Mouse (Mus musculus): Measurements from ENCODE around the gene Hspa4l. TPM values are rescaled to one million over a fixed set of nuclear protein-coding genes. Genes with fewer than 3 reads are reported as not detected.
"Not testable (repeated sequence)": the region's sequence is repeated elsewhere in the genome, so short reads cannot be mapped to it uniquely, and the experiment has no call there.

The Hspa4l gene
- polyA plus RNA-seq, 1 experiment from 2014 or later = 14.3 TPM

DNA sequence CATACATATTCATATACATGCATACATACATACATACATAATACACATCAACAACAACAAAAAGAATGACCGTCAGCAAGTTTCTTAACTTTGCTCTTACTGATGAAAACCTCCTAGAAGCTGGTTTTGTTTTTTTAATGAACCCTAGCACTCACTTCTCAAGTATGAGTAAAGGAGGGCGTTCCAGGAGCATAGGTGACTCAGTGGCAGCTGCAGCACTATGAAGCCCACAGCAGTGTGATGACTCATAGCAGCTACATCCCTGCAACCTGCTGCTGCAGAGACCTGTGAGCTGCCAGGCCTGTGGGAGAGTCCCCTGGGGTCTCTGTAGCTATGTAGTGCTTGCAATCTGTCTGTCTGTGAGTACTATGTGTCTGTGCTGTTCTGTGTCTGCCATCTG is 17.0 kb downstream of the Hspa4l start:
- Histone ChIP-seq H3K27ac (no peak overlapping the region), H3K4me3 (replicated peaks) (no peak overlapping the region), H3K4me1 (no peaks in the 10 kb centered on the region), H3K4me2 (no peak overlapping the region), H3K9me3 (no peaks in the 10 kb centered on the region), H3K27me3 (replicated peaks) (no peaks in the 10 kb centered on the region), H3K9ac (no peak overlapping the region), H3K36me3 (no peaks in the 10 kb centered on the region)
- ATAC-seq (ENCODE audit: insufficient read depth, low FRiP score, low read depth) = no peak
- WGBS = 87% methylated on average over 2 of the region's 2 CpGs

GRCm38 (mm10) chr3:40793783-40794182 is 49.5 kb downstream of the Hspa4l start:
- H3K9me3 ChIP-seq = no peaks in the 10 kb centered on the region
- H3K4me3 ChIP-seq (replicated peaks) = no peak overlapping the region
- H3K4me2 ChIP-seq = no peak overlapping the region
- H3K27ac ChIP-seq = no peak overlapping the region
- H3K36me3 ChIP-seq = no peaks in the 10 kb centered on the region
- H3K27me3 ChIP-seq (replicated peaks) = no peaks in the 10 kb centered on the region
- WGBS = 82% methylated on average over 2 of the region's 2 CpGs
- no peak for ATAC-seq (ENCODE audit: insufficient read depth, low FRiP score, low read depth)
- no peaks in the 10 kb centered on the region for H3K4me1 ChIP-seq
- no peak overlapping the region for H3K9ac ChIP-seq

DNA sequence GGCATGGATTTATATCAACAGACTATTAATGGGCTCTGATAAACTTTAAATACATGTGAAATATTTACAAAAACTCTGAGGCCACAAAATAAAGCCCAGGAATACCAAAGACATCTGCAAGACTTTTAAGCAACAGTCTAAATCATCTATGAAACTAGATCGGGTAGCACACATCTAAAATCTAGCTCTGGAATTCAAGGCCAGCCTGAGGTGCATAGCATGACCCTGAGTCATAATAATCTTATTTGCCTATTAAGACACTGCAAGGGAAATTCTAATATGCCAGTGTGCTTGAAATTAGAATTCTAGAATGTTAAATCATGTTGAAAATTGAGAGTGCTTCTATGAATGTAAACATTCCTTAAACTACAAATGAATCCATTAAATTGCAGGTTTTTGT is 53.8 kb downstream of the Hspa4l start:
- no peak overlapping the region for H3K9ac ChIP-seq
- H3K4me3 ChIP-seq (replicated peaks) = no peak overlapping the region
- 62% methylated on average over 1 of the region's 1 CpGs for WGBS
- H3K27ac ChIP-seq = no peak overlapping the region
- no peaks in the 10 kb centered on the region for H3K4me1 ChIP-seq
- no peak overlapping the region for H3K4me2 ChIP-seq
- ATAC-seq (ENCODE audit: insufficient read depth, low FRiP score, low read depth) = no peak
- no peaks in the 10 kb centered on the region for H3K27me3 ChIP-seq (replicated peaks)
- H3K36me3 ChIP-seq = no peaks in the 10 kb centered on the region
- no peaks in the 10 kb centered on the region for H3K9me3 ChIP-seq

GRCm38 (mm10) chr3:40798500-40798899 is 54.2 kb downstream of the Hspa4l start:
- WGBS = 38% methylated on average over 7 of the region's 7 CpGs
- ATAC-seq (ENCODE audit: insufficient read depth, low FRiP score, low read depth) = no peak
- no peak overlapping the region for H3K4me2 ChIP-seq
- no peaks in the 10 kb centered on the region for H3K4me1 ChIP-seq
- H3K27me3 ChIP-seq (replicated peaks) = no peaks in the 10 kb centered on the region
- H3K4me3 ChIP-seq (replicated peaks) = no peak overlapping the region
- no peak overlapping the region for H3K27ac ChIP-seq
- no peaks in the 10 kb centered on the region for H3K36me3 ChIP-seq
- H3K9me3 ChIP-seq = no peaks in the 10 kb centered on the region
- H3K9ac ChIP-seq = no peak overlapping the region

DNA sequence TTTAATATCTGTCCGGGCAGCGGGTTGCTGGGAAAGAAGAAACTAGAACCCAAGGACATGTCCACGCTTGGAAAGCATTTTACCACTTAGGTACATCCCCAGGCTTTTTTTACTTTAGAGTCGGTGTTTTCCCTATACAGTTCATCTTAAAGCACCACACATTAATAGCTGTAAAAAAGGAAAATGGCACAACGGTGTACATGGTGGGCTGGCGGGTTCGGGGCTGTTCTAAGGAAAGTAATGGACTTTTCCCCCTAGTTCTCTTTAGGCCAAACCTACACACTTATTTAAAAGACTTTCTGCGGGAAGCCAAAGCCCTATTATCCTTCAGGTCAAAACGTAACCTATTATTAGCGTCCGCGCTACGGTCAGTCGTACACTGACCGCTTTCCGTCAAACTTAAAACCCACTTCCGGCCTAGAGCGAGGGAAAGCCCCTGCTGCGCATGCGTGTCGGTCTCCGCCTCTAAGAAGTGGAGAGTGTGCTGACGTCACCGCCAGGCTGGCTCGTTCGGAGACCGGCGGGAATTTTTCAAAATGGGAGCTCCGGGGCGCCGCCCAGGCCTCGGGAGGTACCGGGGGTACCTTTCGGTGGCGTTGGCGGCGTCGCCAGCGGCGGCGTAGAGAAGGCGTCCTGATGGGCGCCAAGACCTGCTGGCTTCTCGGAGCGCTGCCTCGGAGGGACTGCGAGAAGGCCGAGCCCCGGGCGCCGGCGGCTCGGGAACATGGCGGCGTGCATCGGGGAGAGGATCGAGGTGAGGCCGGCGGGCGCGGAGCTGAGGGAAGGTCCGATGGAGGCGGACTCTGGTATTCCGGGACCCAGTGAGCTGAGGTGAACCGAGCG is 55.5 kb downstream of the Hspa4l start, which contains the start of gene Plk4:
Gene Plk4, plus strand, starts transcription at position 490 of the 843 bp plus-strand sequence.
- Histone ChIP-seq H3K4me1 (no peaks in the 10 kb centered on the region), H3K9ac (peak within 1 kb of the TSS; percentile 84), H3K27me3 (replicated peaks) (no peaks in the 10 kb centered on the region), H3K4me3 (replicated peaks) (peak within 1 kb of the TSS; percentile 99), H3K27ac (peak within 1 kb of the TSS; percentile 74), H3K9me3 (no peaks in the 10 kb centered on the region), H3K36me3 (no peaks in the 10 kb centered on the region), H3K4me2 (peak within 1 kb of the TSS; percentile 86)
- peak; percentile 97 for ATAC-seq (ENCODE audit: insufficient read depth, low FRiP score, low read depth)
- WGBS = 2% methylated on average over 66 of the region's 66 CpGs

DNA sequence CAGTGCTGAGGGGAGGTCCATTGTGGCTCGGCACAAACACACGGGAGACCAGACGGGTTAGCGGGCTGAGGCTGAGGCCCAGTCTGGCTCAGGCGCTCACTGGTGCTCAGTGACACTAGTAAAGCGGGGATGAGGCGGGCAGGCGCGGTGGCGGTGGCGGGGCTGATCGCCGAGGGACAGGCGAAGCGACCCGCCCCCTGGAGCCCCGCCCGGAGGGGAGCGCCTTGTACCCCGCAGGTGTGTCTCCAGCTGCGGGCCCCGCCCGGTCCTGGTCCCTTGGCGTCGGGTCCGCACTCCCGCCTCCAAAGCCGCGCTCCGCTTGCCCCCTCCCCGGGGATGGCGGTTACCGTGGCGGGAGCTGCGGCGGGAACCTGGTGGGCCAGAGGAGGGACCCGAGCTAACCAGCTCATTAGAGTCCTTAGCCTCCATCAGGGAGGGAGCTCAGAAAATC is 56.1 kb downstream of the Hspa4l start:
- peak; percentile 83 for ATAC-seq (ENCODE audit: insufficient read depth, low FRiP score, low read depth)
- H3K4me3 ChIP-seq (replicated peaks) = peak overlapping the region; percentile 99
- WGBS = under 1% methylated on average over 30 of the region's 37 CpGs
- H3K9ac ChIP-seq = peak overlapping the region; percentile 84
- no peaks in the 10 kb centered on the region for H3K27me3 ChIP-seq (replicated peaks)
- H3K4me1 ChIP-seq = no peaks in the 10 kb centered on the region
- no peaks in the 10 kb centered on the region for H3K9me3 ChIP-seq
- peak overlapping the region; percentile 86 for H3K4me2 ChIP-seq
- H3K27ac ChIP-seq = peak overlapping the region; percentile 74
- 0 out of 2 replicates have a peak, but pooled peaks cover 6% of the 10 kb centered on the region for H3K36me3 ChIP-seq

- H3K4me2 ChIP-seq = no peak overlapping the region
- H3K9ac ChIP-seq = no peak overlapping the region
- no peak overlapping the region for H3K4me3 ChIP-seq (replicated peaks)
- WGBS = 66% methylated on average over 2 of the region's 2 CpGs
- no peaks in the 10 kb centered on the region for H3K4me1 ChIP-seq
- no peaks in the 10 kb centered on the region for H3K27me3 ChIP-seq (replicated peaks)
- no peak for ATAC-seq (ENCODE audit: insufficient read depth, low FRiP score, low read depth)
- H3K9me3 ChIP-seq = no peaks in the 10 kb centered on the region
- no peak overlapping the region for H3K27ac ChIP-seq
- peaks cover 28% of the 10 kb centered on the region for H3K36me3 ChIP-seq
Observed at GRCm38 (mm10) chr3:40806871-40807270, 62.6 kb downstream of the Hspa4l start.

- H3K4me2 ChIP-seq = no peak overlapping the region
- no peaks in the 10 kb centered on the region for H3K4me1 ChIP-seq
- H3K27me3 ChIP-seq (replicated peaks) = no peaks in the 10 kb centered on the region
- H3K9ac ChIP-seq = no peak overlapping the region
- H3K36me3 ChIP-seq = peaks cover 37% of the 10 kb centered on the region
- ATAC-seq (ENCODE audit: insufficient read depth, low FRiP score, low read depth) = no peak
- no peak overlapping the region for H3K4me3 ChIP-seq (replicated peaks)
- H3K9me3 ChIP-seq = no peaks in the 10 kb centered on the region
- no peak overlapping the region for H3K27ac ChIP-seq
- 94% methylated on average over 10 of the region's 10 CpGs for WGBS
Observed at GRCm38 (mm10) chr3:40808686-40809085, 64.4 kb downstream of the Hspa4l start.

DNA sequence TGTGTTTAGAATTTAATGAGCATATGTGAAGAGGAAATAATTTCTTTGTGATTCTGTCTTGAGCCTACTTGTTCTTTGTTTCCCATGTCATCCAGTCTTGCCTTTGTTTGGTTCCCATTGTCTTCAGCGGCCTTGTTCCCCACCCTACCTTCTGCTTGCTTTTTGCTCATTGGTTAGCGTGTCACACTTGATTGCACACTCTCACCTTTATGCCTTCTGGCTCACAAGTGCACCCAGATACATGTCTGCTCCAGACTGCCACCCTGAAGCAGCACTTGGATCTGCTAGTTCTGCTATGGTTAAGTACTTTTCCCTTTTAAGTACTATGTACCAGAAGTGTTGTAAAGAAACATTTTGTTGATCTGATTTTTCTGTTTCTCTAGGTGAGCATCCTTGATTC is 65.6 kb downstream of the Hspa4l start:
- Histone ChIP-seq H3K9me3 (no peaks in the 10 kb centered on the region), H3K4me3 (replicated peaks) (no peak overlapping the region), H3K4me1 (no peaks in the 10 kb centered on the region), H3K27me3 (replicated peaks) (no peaks in the 10 kb centered on the region), H3K4me2 (no peak overlapping the region), H3K27ac (no peak overlapping the region), H3K9ac (no peak overlapping the region), H3K36me3 (peaks cover 43% of the 10 kb centered on the region)
- WGBS = 76% methylated on average over 2 of the region's 2 CpGs
- no peak for ATAC-seq (ENCODE audit: insufficient read depth, low FRiP score, low read depth)

GRCm38 (mm10) chr3:40813275-40813674 is 69.0 kb downstream of the Hspa4l start:
- Histone ChIP-seq H3K9ac (no peak overlapping the region), H3K4me3 (replicated peaks) (no peak overlapping the region), H3K27ac (no peak overlapping the region), H3K4me2 (no peak overlapping the region), H3K4me1 (no peaks in the 10 kb centered on the region), H3K36me3 (peaks cover 46% of the 10 kb centered on the region), H3K27me3 (replicated peaks) (no peaks in the 10 kb centered on the region), H3K9me3 (no peaks in the 10 kb centered on the region)
- ATAC-seq (ENCODE audit: insufficient read depth, low FRiP score, low read depth) = no peak
- WGBS = 94% methylated on average over 2 of the region's 2 CpGs

DNA sequence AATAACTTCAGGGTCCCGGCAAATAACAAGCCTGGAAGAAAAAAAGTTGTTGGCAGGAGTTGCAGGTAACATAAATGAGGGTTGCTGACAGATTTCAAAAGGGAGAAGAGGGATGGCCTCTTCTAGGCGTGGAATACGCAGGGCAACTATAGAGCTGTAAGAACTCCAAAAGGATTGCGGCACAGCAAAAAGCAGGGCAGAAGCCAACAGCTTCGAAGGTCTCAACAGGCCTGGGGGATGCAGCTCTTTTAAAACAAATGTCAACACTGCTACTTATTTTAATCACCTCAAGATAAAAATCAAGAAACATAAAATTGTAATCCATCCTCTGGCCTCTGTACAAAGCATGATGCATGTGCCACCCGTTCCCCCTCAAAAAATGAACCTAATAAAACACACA is 101.2 kb downstream of the Hspa4l start:
- not testable (repeated sequence) for ATAC-seq (ENCODE audit: insufficient read depth, low FRiP score, low read depth); H3K4me1 ChIP-seq
- 74% methylated on average over 5 of the region's 6 CpGs for WGBS

More for the DNA sequence above, 101.2 kb downstream of the Hspa4l start:
- H3K36me3 ChIP-seq; H3K27me3 ChIP-seq (replicated peaks); H3K27ac ChIP-seq; H3K9ac ChIP-seq; H3K9me3 ChIP-seq; H3K4me3 ChIP-seq (replicated peaks): not testable (repeated sequence)
- H3K4me2 ChIP-seq = peak overlapping the region; percentile 53

Measured in stomach, embryonic 15.5 days (tissue).